Mouse (Mus musculus) erythroid progenitor cell, adult 5-6 weeks (primary cell): ENCODE results near the gene Adamts7. TPM values are rescaled to one million over a fixed set of nuclear protein-coding genes. Genes with fewer than 3 reads are reported as not detected.
A peak's percentile ranks its signal among the peaks of the same experiment; 100 is the strongest.

Experiments used
- ATAC-seq: replicated peaks from 2 replicates; pipeline ENCODE4 v1.8.0; 2016; ENCODE audit warnings: moderate number of reproducible peaks, mild to moderate bottlenecking, moderate TSS enrichment, inconsistent platforms; ENCODE audit not compliant: poor library complexity, low FRiP score, severe bottlenecking
- total RNA-seq, 2 experiments: library from RNA; stranded (forward) in 1 of 2; stranded (reverse) in 1 of 2; fragments of 150-400 nt in 1 of 2; fragments of 186-747, 209-891 nt in 1 of 2; gene quantifications; 2 replicates each; pipeline versions ENCODE4 v1.2.3 to v1.2.4; 2015 to 2017; ENCODE audit warnings: low replicate concordance in 2 of 2

Gene Adamts7
- total RNA-seq, 2 experiments from 2014 or later = not detected

GRCm38 (mm10) chr9:90249036-90249435 is 86.2 kb downstream of the Adamts7 start:
- no peak for ATAC-seq

DNA sequence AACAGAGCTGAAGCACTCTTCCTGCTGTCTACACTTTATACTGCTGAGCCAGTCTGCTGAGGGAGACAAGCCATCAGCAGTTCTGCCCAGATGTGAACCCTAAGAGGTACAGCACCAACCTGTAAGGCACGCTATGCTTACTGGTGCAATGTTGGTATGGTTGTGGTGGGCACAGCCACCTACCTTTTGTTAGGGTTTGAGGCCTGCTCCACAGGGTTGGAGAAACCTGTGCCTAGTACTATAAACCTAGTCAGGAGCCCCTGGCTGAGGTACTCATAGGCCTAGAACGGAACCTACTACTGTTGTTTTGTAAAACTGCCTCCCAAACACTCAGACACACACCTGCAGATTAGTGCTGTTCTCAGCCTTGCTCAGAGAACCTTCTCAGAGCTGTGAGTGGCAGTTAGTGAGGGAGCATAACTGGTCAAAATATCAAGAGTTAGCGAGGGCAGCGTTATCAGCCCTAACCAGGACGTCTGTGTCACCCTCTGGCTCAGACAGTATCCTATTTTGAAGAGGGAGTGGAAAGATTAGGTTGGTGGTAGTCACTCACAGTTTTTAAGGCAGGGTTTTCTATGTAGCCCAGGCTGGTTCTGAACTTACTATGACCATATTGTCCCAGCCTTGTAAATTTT is 87.4 kb downstream of the Adamts7 start:
- peak; percentile 84 for ATAC-seq

DNA sequence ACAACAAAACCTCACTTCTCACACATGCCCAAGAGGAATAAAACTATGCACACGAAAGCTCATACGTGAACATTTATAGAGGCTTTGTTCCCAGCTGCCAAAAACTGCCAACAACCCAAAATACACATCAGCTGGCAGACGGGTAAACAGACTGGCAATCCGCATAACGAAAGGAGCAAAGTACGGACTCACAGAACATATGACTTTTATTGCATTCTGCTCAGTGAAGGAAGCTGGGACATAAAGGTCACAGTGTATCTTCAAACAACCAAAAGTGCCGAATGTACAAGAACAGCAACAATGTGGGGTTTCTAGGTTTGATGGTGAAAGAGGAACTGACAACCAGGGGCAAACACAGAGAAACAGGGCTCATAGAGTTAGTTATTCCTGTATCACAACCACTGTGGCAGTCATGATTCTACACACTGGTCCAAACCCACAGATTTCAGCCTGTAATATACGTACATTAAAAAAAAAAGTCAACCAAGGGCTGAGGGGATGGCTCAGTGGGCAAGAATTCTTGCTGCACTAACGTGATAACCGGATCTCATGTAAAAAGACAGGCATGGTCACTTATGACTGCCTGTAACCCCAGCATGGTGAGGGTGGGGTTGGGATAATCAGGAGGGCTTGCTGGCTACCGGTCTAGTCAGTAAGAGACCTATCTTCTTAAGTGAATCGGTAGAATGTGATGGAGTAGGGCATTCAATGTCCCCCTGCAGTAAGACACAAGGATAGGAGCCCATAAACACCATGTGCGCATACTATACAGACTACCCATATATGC is 88.3 kb downstream of the Adamts7 start:
- ATAC-seq = peak; percentile 53

- no peak for ATAC-seq
Measured at GRCm38 (mm10) chr9:90253181-90253580, 90.3 kb downstream of the Adamts7 start.

DNA sequence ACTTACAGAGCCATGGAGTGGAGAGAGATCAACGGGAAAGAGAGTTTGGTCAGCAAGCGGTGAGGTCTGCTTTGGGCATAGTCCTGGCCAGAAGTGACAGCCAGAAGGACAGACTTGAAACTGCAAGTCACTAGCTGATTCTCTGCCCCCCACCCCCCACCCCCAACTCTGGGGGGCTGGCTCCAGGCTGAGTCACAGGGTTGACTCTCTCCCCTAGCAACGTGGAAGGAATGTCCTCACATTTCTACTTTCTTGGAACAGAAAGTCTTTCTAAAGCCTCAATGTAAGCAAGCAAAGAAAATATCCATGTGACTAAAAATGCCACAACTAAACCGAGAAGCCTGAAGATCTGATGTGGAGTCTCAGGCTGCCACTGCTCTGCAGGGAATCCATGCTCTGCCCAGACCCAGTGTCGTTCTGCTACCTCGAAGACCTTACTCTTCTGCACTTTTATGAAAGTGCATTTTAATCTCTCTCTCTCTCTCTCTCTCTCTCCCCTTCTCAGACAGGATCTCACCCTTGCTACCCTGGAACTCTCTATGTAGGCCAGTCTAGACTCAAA is 93.1 kb downstream of the Adamts7 start:
- ATAC-seq = no peak

GRCm38 (mm10) chr9:90257220-90257619 is 94.4 kb downstream of the Adamts7 start:
- no peak for ATAC-seq

Other genes with a start within 250 kb of the Adamts7 start
- 44.7 and 53.2 TPM in 2 replicates for gene Ctsh, start 108.9 kb upstream of the Adamts7 start, total RNA-seq (2015; ENCODE audit: low replicate concordance)
- 21.3 and 23.9 TPM in 2 replicates for gene Ctsh, start 108.9 kb upstream of the Adamts7 start, total RNA-seq (2017; ENCODE audit: low replicate concordance)
- 188 and 231 TPM in 2 replicates for gene Morf4l1, start 48.3 kb upstream of the Adamts7 start, total RNA-seq (2015; ENCODE audit: low replicate concordance)
- 144 and 175 TPM in 2 replicates for gene Morf4l1, start 48.3 kb upstream of the Adamts7 start, total RNA-seq (2017; ENCODE audit: low replicate concordance)
- 54.4 and 68.7 TPM in 2 replicates for gene Tbc1d2b, start 107.7 kb downstream of the Adamts7 start, total RNA-seq (2015; ENCODE audit: low replicate concordance)
- gene Tbc1d2b, start 107.7 kb downstream of the Adamts7 start, total RNA-seq (2017; ENCODE audit: low replicate concordance) = 37.4 and 44.0 TPM in 2 replicates